Mouse (Mus musculus) NIH3T3 (cell line): Measurements from ENCODE around the gene Tec.
A peak's percentile ranks its signal among the peaks of the same experiment; 100 is the strongest.

Experiments
- DNase-seq: peaks from one replicate; pipeline ENCODE4 v3.0.0-alpha.2; 2012; ENCODE audit warnings: low read depth

The Tec gene

DNA sequence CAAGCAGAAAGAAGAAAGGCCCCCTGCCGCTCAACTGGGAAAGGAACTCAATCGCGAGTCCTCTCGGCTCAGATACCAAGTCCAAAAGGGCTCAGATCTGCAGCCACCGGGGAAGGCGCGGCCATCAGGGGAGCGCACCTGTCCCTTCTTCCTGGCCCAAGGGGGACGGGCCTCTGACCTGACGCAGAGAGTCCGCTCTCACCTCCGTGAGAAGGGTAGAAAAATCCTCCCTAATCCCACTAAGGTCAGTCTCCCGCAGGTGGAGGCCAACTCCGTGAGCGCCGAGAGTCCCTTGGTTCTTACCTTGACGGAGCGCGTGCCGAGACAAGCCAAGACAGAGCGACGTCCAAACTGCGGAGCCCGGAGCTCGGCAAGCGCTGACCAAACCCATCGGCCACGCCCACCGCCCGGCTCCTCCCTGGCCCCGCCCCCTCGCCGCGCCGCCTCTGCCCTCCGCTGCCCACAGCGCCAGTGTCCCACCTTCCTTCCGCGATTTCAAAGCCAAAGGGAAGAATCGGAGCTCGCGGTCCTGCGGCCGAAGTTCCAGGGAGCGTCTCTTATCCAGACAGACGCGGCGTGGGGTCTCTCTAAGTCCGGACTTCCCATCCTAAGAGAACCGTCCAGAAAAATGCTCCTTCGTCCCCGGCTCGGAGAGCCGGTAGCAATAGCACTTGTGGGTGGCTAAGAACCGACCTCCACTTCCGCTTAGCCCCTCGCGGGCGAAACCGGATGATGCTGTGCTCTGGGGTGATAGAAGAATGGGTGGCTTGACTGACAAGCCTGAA lies at the start of gene Tec:
Tec (minus strand) TSS at position 393 of the 785 bp plus-strand sequence.
- DNase-seq, result peak; percentile 80

DNA sequence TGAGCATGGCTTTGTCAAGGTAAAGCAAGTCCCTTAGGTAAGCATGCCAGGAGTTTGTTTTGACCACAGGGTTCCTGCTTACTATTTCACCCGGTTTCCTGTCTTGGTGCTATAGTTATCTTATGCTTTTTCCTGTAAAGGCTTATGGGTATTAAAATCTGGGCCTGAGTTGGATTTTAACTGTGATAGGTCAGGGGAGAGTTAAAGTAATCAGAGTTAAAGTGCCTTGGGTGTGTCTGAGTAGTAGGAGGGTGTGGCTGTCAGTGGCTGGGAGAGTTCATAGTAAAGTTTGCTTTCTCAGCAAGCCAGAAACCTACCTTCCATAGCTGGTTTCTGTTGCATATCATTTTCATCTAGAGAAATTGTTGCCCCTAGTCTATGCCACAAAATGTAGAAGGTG lies 48.6 kb upstream of the Tec start:
- DNase-seq, result no peak

DNA sequence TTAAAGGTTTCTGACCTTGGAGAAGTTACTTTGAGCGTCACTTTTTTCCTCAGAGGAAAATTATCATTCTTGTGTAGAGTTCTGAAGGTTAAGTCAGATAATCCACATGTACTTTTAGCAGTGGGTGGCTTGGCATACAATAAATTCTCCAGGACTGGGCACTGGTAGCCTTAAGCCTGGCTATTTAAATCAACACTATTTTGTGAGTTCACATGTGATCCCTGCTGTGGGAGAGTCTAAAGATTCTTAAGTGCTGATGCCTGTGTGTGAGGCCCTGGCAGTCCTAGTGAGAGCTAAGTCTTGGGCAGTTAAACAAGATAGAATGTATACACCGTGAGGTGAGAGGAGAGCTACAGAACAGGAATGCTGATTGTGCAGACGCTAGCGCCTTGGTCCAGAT lies 47.8 kb upstream of the Tec start:
- peak; percentile 37 for DNase-seq

DNA sequence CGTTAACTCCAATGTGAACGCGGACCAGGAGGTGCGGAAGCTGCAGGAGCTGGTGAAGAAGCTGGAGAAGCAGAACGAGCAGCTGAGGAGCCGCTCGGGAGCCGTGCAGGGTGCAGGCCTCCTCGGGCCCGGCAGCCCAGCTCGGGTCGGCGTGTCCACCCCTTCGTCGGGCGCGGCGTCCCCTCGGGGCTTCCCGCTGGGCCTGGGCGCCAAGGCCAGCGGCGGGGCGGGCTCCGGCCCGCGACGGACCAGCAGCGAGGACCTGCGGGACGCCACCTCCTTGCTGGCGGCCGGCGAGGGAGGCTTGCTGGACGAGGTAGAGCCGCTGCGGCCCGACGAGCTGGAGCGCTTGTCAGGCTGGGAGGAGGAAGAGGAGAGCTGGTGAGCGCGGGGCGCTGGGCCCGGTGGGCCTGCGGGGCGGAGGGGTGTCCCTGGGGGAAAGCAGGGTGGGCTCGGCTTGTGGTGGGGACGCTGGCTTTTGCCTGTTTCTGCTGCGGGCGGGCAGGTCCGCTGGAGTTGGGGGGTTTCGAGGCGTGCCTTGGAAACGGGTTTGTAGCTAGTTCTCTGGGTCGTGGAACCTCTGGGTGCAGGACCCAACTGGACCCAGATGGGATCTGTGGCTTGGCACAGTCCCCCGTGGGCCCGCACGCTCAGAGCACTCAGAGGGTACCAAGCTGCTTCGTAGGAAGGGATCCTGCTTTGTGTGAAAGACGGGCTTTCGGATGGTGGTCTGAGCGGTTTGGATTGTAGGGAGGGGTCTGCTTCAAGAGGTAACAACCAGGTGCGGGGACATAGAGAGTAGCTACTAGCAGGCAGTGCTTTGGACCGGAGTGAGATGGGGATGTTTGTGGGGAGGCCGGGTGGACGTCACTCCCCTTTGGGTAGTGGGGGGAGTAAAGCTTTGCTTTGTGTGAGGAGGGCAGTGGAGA lies 46.6 kb upstream of the Tec start:
- DNase-seq, result peak; percentile 63

DNA sequence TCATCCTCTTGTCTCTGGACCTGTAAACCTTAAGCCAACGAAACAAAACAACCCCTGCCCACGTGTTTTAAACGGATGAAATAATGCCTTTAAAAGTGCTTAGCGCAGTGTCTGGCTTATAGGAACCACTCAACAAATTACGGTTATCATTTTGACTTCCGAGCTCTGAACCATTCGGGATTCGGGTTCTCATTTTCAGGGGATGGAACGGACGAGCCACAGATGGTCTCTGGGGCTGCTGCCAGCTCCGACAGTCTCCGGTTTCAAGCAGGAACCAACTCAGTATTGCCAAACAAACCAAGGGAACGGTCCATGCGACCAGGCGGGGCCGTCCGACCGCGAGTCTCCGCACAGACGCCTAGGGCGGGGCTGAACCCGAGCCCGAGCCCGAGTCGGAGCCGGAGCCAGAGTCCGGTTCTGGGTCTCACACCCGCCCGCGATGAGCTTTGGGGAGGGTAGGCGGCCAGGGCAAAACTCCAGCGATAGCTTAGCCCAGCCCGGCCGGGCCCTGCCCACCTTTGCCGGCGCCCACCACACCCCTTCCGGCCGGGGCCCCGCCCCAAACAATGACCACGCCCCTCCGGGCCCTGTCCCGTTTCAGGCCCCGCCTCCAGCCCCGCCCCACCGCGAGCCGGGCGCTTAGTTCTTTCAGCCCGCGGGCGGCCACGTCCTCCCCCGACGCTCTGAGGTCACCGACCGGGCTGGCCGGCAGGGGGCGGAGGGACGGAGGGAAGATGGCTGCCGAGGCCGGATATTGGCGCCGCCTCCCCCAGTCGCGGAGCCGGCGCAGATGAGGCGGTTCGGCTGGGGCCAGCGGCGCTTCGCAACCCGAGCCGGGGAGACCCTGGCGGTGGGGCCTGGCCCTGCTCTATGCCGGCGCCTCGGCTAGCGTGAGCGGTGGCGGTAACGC lies 45.6 kb upstream of the Tec start, which contains the start of gene Slain2:
Slain2 (plus strand) TSS at position 657 of the 910 bp plus-strand sequence.
- peak; percentile 100 for DNase-seq

DNA sequence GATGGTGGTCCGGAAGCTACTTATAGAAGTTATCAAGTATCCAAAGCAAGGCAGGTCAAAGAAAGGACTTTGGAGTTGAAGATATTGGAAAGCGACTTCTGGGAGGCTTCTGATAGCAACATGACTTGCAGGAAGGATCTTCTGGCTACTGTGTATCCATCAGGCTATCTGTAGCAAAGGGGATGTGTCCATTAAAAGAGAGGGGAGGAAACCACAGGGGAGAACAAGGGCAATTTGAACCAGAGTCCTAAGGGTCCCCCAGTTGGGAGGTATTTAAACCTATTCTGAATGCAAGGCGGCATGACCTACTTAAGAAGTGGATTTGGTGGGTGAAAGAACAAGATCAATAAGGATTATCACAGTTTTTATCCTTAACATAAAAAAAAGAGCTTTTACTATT lies 43.0 kb upstream of the Tec start:
- no peak for DNase-seq

DNA sequence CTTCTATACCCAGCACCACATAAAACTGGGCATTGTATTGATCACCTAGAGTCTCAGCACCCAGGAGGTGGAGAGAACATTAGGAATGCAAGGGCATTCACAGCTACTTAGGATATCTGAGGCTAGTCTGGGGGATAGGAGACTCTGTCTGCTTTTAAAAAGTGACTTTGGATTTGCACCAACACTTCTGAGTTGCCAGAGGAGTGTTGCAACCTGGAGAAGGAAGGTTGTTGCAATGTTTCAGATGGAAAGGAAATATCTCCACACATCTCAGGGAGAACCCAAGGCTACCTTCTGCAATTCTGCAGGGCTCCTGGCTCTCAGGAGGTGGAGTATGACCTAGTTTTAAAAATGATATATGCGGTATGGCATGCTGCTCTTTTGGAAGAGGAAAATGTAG lies 42.1 kb upstream of the Tec start:
- DNase-seq, result peak; percentile 56

DNA sequence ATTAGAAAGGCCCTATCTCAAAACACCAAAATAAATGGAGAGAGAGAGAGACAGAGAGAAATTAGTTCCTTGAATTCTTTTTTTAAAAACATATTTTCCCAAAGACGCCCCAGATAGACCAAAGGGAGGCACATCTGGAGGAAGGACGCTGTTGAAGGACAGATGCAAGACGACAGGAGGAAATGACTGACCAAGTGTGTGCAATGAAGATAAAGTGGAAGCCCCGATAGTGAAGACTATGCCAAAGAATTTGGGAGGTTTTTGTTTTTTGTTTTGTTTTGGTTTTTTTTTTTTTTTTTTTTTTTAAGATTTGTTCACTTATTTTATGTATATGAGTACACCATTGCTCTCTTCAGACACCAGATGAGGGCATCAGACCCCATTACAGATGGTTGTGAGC lies 41.1 kb upstream of the Tec start:
- no peak for DNase-seq

DNA sequence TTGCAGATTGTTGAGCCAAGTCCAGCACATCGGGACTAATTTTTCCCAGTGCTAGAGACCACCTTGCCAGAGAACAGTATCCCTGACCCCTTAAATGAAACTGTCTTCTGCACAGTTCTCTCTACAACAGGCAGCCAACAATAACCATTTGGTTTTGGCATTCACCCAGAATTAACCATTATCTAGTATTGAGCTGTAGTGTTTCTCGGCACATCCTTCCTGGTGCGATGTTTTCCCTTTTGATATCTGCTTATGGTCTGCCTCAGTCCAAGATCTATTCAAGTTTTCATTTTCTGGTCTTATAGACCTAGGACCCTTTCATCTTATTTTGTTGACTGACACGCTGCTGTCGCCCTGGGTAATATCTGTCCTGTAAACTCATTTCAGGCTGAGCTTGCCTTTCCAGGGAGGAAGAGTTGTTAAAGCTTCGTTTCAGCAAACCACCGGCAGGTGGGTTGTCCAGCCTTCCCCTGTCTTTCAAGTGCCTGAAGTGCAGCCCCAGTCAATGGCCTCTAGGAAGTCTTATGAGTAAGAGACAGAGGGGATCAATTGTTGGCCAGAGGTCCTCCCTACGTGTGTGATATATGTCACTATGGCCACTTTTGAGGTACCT lies 40.1 kb upstream of the Tec start:
- DNase-seq, result no peak

DNA sequence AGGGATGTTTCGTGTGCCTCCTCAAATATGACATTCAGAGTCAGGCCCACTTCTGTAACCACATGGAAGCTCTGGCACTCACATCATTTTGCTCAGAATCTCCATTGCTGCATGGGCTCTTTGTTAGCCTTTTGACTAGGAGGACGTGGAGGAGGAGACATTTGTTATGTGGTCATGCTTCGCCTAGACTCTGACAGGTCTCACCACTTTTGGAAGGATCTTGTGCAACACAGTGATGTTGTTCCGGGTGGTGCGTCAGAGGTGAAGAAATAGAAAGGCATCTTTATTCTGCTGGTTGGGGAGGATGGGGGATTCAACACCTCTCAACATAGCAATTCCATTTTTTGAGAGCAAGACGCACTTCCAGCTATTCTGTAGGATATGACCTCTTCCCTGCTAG lies 39.1 kb upstream of the Tec start:
- DNase-seq, result peak; percentile 68

DNA sequence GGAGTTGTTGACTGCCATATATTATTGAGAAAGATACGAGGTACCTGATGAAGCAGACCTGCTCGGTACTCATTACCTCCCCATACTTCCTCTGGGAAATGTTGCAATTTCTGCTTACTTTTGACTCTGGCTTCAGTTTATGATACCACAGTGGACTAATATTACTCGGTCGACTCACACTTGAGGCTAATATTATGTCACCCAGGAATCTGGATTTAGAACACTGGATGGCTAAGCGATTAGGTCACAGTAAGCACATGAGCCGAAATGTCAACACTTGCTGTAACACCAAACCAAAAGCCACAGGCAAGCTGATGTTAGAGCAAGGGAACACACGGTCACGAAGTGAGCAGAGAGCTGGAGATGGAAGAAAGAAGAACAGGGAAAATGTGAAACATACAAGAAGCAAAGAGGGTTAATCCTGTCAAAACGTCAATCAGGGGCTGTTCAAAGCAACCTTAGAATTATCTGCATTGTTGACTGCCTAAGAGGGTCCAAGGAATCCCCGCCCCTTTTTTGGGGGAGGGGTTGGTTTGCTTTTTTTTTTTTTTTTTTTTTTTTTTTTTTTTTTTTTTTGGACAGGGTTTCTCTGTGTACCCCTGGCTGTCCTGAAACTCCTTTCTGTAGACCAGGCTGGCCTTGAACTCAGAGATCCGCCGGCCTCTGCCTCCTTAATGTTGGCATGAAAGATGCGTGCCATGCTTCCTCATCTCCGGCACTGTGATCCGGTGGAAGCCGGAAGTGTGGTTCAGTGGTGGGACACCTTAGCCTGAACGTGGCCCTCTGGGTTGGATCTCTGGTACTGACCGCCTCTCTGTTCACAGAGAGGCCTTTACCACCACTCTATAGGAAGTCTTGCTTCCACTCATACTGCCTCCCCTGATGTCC lies 36.9 kb upstream of the Tec start:
- DNase-seq, result peak; percentile 83

DNA sequence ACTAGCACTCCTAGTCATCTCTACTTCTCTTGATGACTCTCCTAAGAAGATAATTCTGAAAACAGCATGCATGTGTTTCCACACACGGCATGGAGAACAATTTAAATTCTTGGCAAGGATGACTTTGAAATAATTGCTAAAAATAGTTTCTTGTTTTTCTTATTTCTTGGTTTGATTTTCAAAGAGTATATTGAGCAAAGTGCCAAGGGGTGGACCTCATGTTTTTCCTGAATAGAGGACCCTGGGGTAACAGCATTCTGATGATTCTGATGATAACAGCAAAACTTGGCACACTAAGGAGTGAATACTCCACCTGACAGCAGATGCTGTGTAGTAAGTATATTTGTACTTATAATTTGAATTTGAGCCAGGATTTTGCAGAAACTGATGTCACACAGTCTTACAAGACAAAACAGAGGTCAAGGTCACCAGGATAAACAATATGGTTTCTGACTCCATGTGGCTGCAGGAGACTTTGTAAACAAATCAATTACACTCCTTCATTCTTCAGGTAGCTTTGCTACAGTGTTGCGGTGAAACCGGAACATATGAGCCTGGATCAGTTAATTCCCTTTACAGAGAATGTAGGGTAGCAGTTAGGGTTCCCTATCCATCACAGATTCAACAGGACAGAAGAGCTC lies 34.7 kb upstream of the Tec start:
- DNase-seq, result peak; percentile 62

DNA sequence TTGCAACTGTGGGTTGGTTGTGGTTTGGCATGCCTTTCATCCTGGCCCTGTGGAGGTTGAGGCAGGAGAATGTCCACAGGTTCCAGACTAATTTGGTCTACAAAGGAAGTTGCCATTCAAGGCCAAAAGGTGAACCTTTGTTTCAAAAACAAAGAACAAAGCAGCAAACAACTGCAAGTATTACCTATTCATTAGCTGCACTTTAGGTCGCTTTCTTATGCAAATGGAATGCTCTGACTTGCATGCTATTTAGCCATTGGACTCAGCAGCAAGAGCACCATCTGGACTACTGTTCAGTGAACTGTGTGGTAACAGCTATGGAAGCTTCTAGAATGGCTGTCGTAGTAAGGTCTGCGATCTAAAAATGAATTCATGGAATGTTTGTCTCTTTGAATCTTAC lies 34.0 kb upstream of the Tec start:
- DNase-seq, result peak; percentile 16

DNA sequence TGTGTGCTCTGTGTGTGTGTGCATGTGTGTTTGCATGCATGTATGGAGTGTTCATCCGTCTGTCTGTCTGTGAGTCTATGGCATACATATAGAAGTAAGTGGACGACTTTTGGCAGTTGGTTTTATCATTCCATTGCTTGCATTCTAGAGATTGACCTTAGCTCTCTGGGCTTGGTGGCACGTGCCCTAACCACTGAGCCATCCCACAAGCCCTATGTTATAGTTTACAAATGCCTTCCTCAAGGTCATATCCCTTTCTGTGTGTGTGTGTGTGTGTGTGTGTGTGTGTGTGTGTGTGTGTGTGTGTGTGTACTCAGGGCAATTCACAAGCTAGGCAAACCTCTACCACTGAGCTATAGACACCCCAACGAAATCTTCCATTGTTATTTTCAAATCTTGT lies 33.6 kb upstream of the Tec start:
- DNase-seq, result no peak

DNA sequence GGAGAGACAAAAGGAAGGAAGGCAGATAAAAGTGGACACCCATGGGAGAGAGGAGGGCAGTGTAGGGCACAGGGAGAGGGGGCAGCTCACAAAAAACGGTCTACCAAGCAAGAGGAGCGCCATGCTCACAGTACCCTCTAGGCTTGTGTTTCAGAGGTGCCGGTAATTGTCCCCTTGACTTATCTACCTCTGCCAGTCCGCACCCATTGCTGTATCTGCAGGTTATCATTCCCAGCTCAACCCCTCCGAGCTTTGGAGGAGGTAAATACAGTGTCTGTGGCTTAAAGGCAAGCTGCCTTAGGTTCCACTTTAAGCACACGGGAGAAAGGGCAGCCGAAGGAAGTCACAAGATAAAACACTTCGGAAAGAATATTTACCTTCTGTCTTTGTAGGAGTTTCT lies 31.0 kb upstream of the Tec start:
- no peak for DNase-seq

DNA sequence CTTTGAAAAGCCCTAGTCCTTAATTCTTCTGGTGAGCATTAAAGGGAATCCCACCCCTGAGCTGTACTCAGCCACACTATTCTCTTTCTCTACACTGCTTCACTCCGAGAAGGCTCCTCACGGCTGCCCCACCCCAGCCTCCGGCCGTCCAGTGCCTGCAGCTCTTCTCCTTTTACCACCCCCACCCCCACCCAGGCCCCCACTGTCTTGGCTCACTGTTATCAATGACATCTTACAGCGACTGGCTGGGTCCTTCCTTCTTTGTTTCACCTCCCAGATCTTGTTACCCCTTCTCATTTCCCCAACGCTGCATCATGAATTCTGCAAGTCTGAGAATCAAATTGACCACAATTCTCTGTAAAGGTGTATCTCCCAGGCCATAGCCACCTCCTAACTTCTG lies 29.7 kb upstream of the Tec start:
- DNase-seq, result no peak

DNA sequence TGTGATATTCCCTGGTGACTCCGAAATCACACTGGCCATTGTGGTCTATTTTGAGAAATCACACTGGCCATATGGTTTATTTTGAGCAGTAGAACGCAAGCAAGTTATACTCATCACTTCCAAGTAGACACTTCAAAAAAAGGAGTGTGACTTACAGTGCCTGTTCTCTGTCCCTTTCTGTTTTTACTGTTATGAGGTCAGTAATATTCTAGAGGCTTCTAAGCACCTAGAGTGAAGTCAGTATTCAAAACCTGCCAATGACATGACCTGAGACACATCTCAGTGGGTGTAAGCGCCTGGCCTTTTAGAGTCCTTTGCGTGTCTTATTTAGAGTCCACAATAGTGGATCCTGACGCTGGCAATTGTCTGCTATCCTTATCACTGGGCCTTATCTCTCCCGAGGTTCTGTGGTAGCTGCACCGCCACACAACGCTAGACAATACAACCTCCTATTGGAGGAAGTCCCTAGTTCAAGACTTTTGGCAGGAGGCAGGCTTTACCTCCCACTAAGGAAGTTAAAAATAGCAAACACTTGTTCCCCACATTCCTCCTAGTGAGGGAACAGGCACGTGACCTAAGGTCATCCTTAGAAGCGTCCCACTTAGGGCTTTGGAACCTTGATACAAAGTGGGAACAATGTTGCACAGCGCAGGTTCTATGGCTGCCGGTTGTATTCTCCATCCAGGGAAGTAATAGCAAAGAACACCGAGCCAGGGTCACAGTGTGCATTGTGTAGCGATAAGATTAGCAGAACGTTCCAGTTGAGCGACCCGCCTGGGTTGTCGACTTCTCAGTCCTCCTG lies 28.4 kb upstream of the Tec start:
- no peak for DNase-seq

DNA sequence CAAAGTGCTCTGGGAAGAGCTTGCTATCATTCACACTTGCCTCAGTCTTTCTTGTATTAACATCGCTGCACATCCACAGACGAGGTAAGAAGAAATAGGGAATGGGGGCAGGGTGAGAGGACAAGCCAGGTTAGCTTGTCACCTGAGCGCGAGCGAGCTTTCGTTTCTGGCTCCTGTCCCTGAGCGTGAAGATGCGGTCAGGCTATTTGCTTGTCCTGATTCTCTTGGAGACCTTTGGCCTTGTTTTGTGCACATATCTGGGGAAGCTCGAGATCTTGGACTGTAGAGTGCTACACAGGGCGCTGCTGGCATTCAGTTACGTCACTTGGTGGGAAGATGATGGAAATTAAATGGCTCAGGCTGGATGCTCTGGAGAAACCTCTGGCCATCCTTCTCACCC lies 27.0 kb upstream of the Tec start:
- no peak for DNase-seq

DNA sequence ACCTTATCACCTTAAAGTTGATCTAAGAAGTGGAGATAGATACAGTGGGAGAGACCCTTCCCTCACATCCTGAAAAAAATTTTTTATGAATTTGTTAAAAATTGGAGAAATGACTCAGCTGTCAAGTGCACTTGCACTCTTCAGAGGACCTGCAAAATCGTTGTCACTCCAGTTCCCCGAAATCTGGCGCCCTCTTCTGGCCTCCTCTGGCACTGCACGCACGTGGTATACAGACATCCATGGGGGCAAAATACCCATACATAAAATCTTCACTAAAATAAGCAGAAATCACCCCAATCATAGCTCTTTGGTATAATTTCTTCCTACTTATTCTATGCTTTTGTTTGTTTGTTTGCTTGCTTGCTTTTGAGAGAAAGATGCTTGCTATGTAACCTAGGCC lies 25.7 kb upstream of the Tec start:
- DNase-seq, result peak; percentile 44
